ENCODE assay signal across 8 mouse cellular contexts in genomic region chr10:93763074-93763473, GRCm38 (mm10).
A peak's percentile ranks its signal among the peaks of the same experiment; 100 is the strongest.
DNase-seq lines count a peak whose midpoint lies in the region; ATAC-seq and TF ChIP-seq lines count a peak whose summit lies in the region.

No protein-coding gene starts in this region.

- TF ChIP-seq POLR2A in ES-Bruce4 (IDR thresholded peaks at IDR 0.05; ENCODE audit: insufficient read depth, low read length) = no peak

- DNase-seq in intestine, embryonic 14.5 days (ENCODE audit: low spot score) = peak; percentile 64
- peak; percentile 33 to 45 for DNase-seq in adrenal gland, postnatal 36 days
- DNase-seq in limb, embryonic 10.5 days (ENCODE audit: low spot score) = peak; percentile 61
- peak; percentile 45 for DNase-seq in spleen, adult 12 weeks (ENCODE audit: low spot score)
- DNase-seq in right cerebral cortex, adult 18-20 months = no peak
- DNase-seq in Muller cell, postnatal 12 days (ENCODE audit: inconsistent ontology term) = no peak

- no peak overlapping the region for H3K9ac ChIP-seq in intestine, embryonic 14.5 days (ENCODE audit: low read length)
- H3K9ac ChIP-seq in intestine, embryonic 15.5 days = no peak overlapping the region
- no peak overlapping the region for H3K9ac ChIP-seq in ES-Bruce4 (ENCODE audit: low read depth, poor library complexity, severe bottlenecking)

- H3K4me1 ChIP-seq in intestine, embryonic 14.5 days (replicated peaks; ENCODE audit: control insufficient read depth, insufficient read depth, low read length) = no peaks in the 10 kb centered on the region
- H3K4me1 ChIP-seq in intestine, embryonic 15.5 days (replicated peaks) = no peaks in the 10 kb centered on the region
- H3K4me1 ChIP-seq in ES-Bruce4 (ENCODE audit: control insufficient read depth, insufficient read depth, low read length) = no peaks in the 10 kb centered on the region
- no peaks in the 10 kb centered on the region for H3K4me1 ChIP-seq in limb, embryonic 10.5 days

- peak; percentile 82 for TF ChIP-seq CTCF in ES-Bruce4 (IDR thresholded peaks at IDR 0.05; ENCODE audit: low read depth, low read length)

- no peak for TF ChIP-seq EP300 in ES-Bruce4 (IDR thresholded peaks at IDR 0.05; ENCODE audit: insufficient read depth, low read depth, low read length)

- no peak for ATAC-seq in intestine, embryonic 14.5 days (replicated peaks; ENCODE audit: low FRiP score, low TSS enrichment, low read depth)
- ATAC-seq in intestine, embryonic 15.5 days = no peak

- WGBS in intestine, embryonic 14.5 days = 33% methylated on average over 5 of the region's 5 CpGs
- 35% methylated on average over 5 of the region's 5 CpGs for WGBS in intestine, embryonic 15.5 days
- WGBS in limb, embryonic 10.5 days = 31% methylated on average over 5 of the region's 5 CpGs

- H3K4me3 ChIP-seq in intestine, embryonic 14.5 days (ENCODE audit: low read depth, low read length) = no peak overlapping the region
- no peak overlapping the region for H3K4me3 ChIP-seq in intestine, embryonic 15.5 days (replicated peaks)
- no peak overlapping the region for H3K4me3 ChIP-seq in ES-Bruce4 (ENCODE audit: low read depth, low read length)
- no peak overlapping the region for H3K4me3 ChIP-seq in limb, embryonic 10.5 days

- no peak overlapping the region for H3K4me2 ChIP-seq in intestine, embryonic 14.5 days (ENCODE audit: low read length)
- H3K4me2 ChIP-seq in intestine, embryonic 15.5 days (replicated peaks) = no peak overlapping the region

- H3K27ac ChIP-seq in intestine, embryonic 14.5 days (ENCODE audit: low read depth) = no peak overlapping the region
- H3K27ac ChIP-seq in intestine, embryonic 15.5 days = no peak overlapping the region
- H3K27ac ChIP-seq in ES-Bruce4 (ENCODE audit: insufficient read depth, low read length) = no peak overlapping the region
- H3K27ac ChIP-seq in limb, embryonic 10.5 days = no peak overlapping the region

- no peaks in the 10 kb centered on the region for H3K9me3 ChIP-seq in intestine, embryonic 14.5 days (ENCODE audit: control insufficient read depth, low read length)
- H3K9me3 ChIP-seq in intestine, embryonic 15.5 days = no peaks in the 10 kb centered on the region
- H3K9me3 ChIP-seq in ES-Bruce4 (replicated peaks; ENCODE audit: control insufficient read depth, insufficient read depth, low read length, poor library complexity, severe bottlenecking) = no peaks in the 10 kb centered on the region
- no peaks in the 10 kb centered on the region for H3K9me3 ChIP-seq in limb, embryonic 10.5 days (replicated peaks)

- H3K36me3 ChIP-seq in intestine, embryonic 14.5 days (ENCODE audit: control insufficient read depth, insufficient read depth, low read length) = no peaks in the 10 kb centered on the region
- no peaks in the 10 kb centered on the region for H3K36me3 ChIP-seq in intestine, embryonic 15.5 days
- no peaks in the 10 kb centered on the region for H3K36me3 ChIP-seq in ES-Bruce4 (ENCODE audit: control insufficient read depth, insufficient read depth, low read length, poor library complexity, severe bottlenecking)
- no peaks in the 10 kb centered on the region for H3K36me3 ChIP-seq in limb, embryonic 10.5 days

- H3K27me3 ChIP-seq in intestine, embryonic 14.5 days (replicated peaks; ENCODE audit: control insufficient read depth, insufficient read depth, low read length) = no peaks in the 10 kb centered on the region
- no peaks in the 10 kb centered on the region for H3K27me3 ChIP-seq in intestine, embryonic 15.5 days (replicated peaks)
- no peaks in the 10 kb centered on the region for H3K27me3 ChIP-seq in ES-Bruce4 (ENCODE audit: control insufficient read depth, insufficient read depth, low read length, poor library complexity, severe bottlenecking)
- no peaks in the 10 kb centered on the region for H3K27me3 ChIP-seq in limb, embryonic 10.5 days (ENCODE audit: low read depth, poor library complexity, severe bottlenecking)

Comparison
In these comparisons a context has a peak if more than half of its experiments do, and no peak if none do; other contexts are left out.
1. DNase-seq: peak in intestine, embryonic 14.5 days (single experiment), adrenal gland, postnatal 36 days (2 of 2), limb, embryonic 10.5 days (single experiment) and spleen, adult 12 weeks (single experiment); none in right cerebral cortex, adult 18-20 months (single experiment) and Muller cell, postnatal 12 days (single experiment).